Mouse (Mus musculus) liver, embryonic 12.5 days (tissue): ENCODE results near the gene Gpank1. TPM values are rescaled to one million over a fixed set of nuclear protein-coding genes. Genes with fewer than 3 reads are reported as not detected.

Source experiments
- ATAC-seq: fragments of 200-750 bp; cut with Nextera tagmentation; 2 replicates; pipeline ENCODE4 v1.8.0; 2017; ENCODE audit warnings: moderate number of reproducible peaks, mild to moderate bottlenecking, moderate library complexity
- H3K27ac ChIP-seq: fragments of 300-500 bp; sonication (generic); 2 replicates; pipeline ENCODE4 v1.5.1; 2016; ENCODE audit warnings: mild to moderate bottlenecking
- H3K27me3 ChIP-seq: fragments of 300-500 bp; sonication (generic); replicated peaks from 2 replicates; pipeline ENCODE4 v1.6.1; 2016; ENCODE audit warnings: mild to moderate bottlenecking, moderate library complexity
- H3K36me3 ChIP-seq: fragments of 300-500 bp; sonication (generic); 2 replicates; pipeline ENCODE4 v1.6.1; 2016; ENCODE audit warnings: mild to moderate bottlenecking, moderate library complexity
- H3K4me1 ChIP-seq: fragments of 300-500 bp; sonication (generic); 2 replicates; pipeline ENCODE4 v1.6.1; 2016
- H3K4me2 ChIP-seq: fragments of 300-500 bp; sonication (generic); 2 replicates; pipeline ENCODE4 v1.6.1; 2016; ENCODE audit warnings: mild to moderate bottlenecking, moderate library complexity
- H3K4me3 ChIP-seq: fragments of 300-500 bp; sonication (generic); 2 replicates; pipeline ENCODE4 v1.5.1; 2016; ENCODE audit warnings: mild to moderate bottlenecking, moderate library complexity
- H3K9ac ChIP-seq: fragments of 300-500 bp; sonication (generic); 2 replicates; pipeline ENCODE4 v1.6.1; 2016; ENCODE audit warnings: mild to moderate bottlenecking, moderate library complexity
- H3K9me3 ChIP-seq: fragments of 300-500 bp; sonication (generic); replicated peaks from 2 replicates; pipeline ENCODE4 v1.6.1; 2016; ENCODE audit warnings: mild to moderate bottlenecking, moderate library complexity
- WGBS: fragments of 180-500 bp; shearing (Covaris S2); methylation state at CpG from one replicate; pipeline ENCODE4 v1.1.7; 2016; ENCODE audit not compliant: insufficient replicate concordance; 5-methylcytosine and 5-hydroxymethylcytosine counted together
- polyA plus RNA-seq: library from polyadenylated mRNA; unstranded; fragments of >200 nt; fragmentation: Nextera tagmentation; extraction: Ambion mirVana; gene quantifications from 2 replicates; pipeline ENCODE4 v1.2.1, GENCODE M21; 2016

Gene Gpank1
- polyA plus RNA-seq, 1 experiment from 2014 or later: 19.6 TPM

DNA sequence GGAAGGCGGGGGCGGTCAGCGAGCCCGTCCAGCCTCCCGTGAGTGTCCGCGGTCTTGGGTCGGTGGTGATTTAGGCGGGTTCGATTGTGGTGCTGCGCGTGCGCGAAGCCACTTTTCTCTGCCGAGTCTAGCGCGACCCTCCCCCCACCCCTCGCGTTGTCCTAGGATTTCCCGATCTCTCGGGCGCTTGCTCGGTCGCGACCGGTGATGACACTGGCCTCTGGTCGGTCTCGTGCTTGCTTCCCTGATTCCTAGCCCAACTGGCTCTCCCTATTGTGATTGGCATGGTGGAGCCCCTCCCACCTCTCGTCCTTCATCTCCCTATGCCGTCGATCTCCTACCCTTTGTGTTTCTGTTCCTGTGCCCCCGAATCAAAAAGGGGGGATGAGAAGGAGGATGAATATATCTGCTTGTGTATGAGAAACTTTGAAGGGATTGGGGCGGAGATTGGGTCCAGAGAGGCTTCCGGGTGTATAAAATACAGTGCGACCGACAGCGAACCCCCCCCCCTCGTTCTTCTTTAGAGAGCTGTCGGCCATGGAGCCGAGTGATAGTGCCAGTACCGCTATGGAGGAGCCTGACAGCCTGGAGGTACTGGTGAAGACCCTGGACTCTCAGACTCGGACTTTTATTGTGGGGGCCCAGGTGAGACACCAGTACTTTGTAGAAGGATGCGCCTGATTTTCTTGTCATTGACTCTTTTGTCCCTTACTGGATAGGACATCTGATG, 14.5 kb downstream of the Gpank1 start:
- Histone ChIP-seq H3K27ac (peak overlapping the region; percentile 90), H3K4me1 (peaks cover 27% of the 10 kb centered on the region), H3K4me2 (peak overlapping the region; percentile 77), H3K9ac (peak overlapping the region; percentile 81), H3K27me3 (no peaks in the 10 kb centered on the region), H3K36me3 (peaks cover 38% of the 10 kb centered on the region), H3K4me3 (peak overlapping the region; percentile 86), H3K9me3 (no peaks in the 10 kb centered on the region)
- ATAC-seq: peak; percentile 52
- 1% methylated on average over 40 of the region's 43 CpGs for WGBS

GRCm38 (mm10) chr17:35139269-35139668, 18.0 kb downstream of the Gpank1 start:
- no peaks in the 10 kb centered on the region for H3K9me3 ChIP-seq

GRCm38 (mm10) chr17:35140490-35140996, 19.3 kb downstream of the Gpank1 start:
- ATAC-seq: no peak
- no peaks in the 10 kb centered on the region for H3K27me3 ChIP-seq
- H3K36me3 ChIP-seq: peaks cover 82% of the 10 kb centered on the region
- WGBS: 79% methylated on average over 16 of the region's 16 CpGs
- H3K27ac ChIP-seq: no peak overlapping the region
- H3K4me2 ChIP-seq: no peak overlapping the region
- peaks cover 17% of the 10 kb centered on the region for H3K4me1 ChIP-seq
- H3K4me3 ChIP-seq: no peak overlapping the region
- H3K9me3 ChIP-seq: no peaks in the 10 kb centered on the region
- no peak overlapping the region for H3K9ac ChIP-seq

More at GRCm38 (mm10) chr17:35139269-35139668, 18.0 kb downstream of the Gpank1 start:
- no peak overlapping the region for H3K27ac ChIP-seq
- H3K27me3 ChIP-seq: no peaks in the 10 kb centered on the region
- no peak for ATAC-seq
- H3K4me1 ChIP-seq: peaks cover 20% of the 10 kb centered on the region
- H3K36me3 ChIP-seq: peaks cover 69% of the 10 kb centered on the region
- 87% methylated on average over 3 of the region's 3 CpGs for WGBS
- H3K9ac ChIP-seq: no peak overlapping the region
- no peak overlapping the region for H3K4me2 ChIP-seq
- H3K4me3 ChIP-seq: no peak overlapping the region

- Histone ChIP-seq H3K4me1 (peaks cover 7% of the 10 kb centered on the region), H3K4me2 (no peak overlapping the region), H3K4me3 (no peak overlapping the region), H3K9ac (no peak overlapping the region), H3K36me3 (peaks cover 96% of the 10 kb centered on the region), H3K27me3 (no peaks in the 10 kb centered on the region), H3K27ac (no peak overlapping the region), H3K9me3 (no peaks in the 10 kb centered on the region)
- WGBS: 86% methylated on average over 6 of the region's 6 CpGs
- no peak for ATAC-seq
These were observed 20.7 kb downstream of the Gpank1 start for GRCm38 (mm10) chr17:35141971-35142370.

GRCm38 (mm10) chr17:35146139-35146538, 24.9 kb downstream of the Gpank1 start:
- no peak for ATAC-seq
- H3K36me3 ChIP-seq: peaks cover 99% of the 10 kb centered on the region
- H3K9ac ChIP-seq: no peak overlapping the region
- H3K4me3 ChIP-seq: no peak overlapping the region
- H3K27ac ChIP-seq: peak overlapping the region; percentile 1; the same call in 1 of the 2 replicates
- H3K9me3 ChIP-seq: no peaks in the 10 kb centered on the region
- no peak overlapping the region for H3K4me2 ChIP-seq
- WGBS: 87% methylated on average over 5 of the region's 5 CpGs
- peaks cover 4% of the 10 kb centered on the region; the same call in 1 of the 2 replicates for H3K4me1 ChIP-seq
- H3K27me3 ChIP-seq: no peaks in the 10 kb centered on the region

- Histone ChIP-seq H3K4me1 (peaks cover 9% of the 10 kb centered on the region; the same call in 1 of the 2 replicates), H3K27me3 (no peaks in the 10 kb centered on the region), H3K9ac (no peak overlapping the region), H3K4me2 (no peak overlapping the region), H3K4me3 (no peak overlapping the region), H3K27ac (0 out of 2 replicates have a peak overlapping the region, but pooled peaks have one; percentile 13), H3K9me3 (no peaks in the 10 kb centered on the region), H3K36me3 (peaks cover 99% of the 10 kb centered on the region)
- WGBS: 65% methylated on average over 3 of the region's 3 CpGs
- no peak for ATAC-seq
These were observed 26.1 kb downstream of the Gpank1 start for GRCm38 (mm10) chr17:35147348-35147747.

GRCm38 (mm10) chr17:35147922-35148639, 26.8 kb downstream of the Gpank1 start:
- peaks cover 99% of the 10 kb centered on the region for H3K36me3 ChIP-seq
- no peaks in the 10 kb centered on the region for H3K9me3 ChIP-seq
- peaks cover 9% of the 10 kb centered on the region; the same call in 1 of the 2 replicates for H3K4me1 ChIP-seq
- WGBS: 63% methylated on average over 5 of the region's 5 CpGs
- H3K27ac ChIP-seq: 0 out of 2 replicates have a peak overlapping the region, but pooled peaks have one; percentile 7
- H3K4me3 ChIP-seq: no peak overlapping the region
- no peak overlapping the region for H3K9ac ChIP-seq
- H3K27me3 ChIP-seq: no peaks in the 10 kb centered on the region
- no peak for ATAC-seq
- H3K4me2 ChIP-seq: no peak overlapping the region

- Histone ChIP-seq H3K27ac (no peak overlapping the region), H3K9ac (no peak overlapping the region), H3K4me1 (peaks cover 9% of the 10 kb centered on the region; the same call in 1 of the 2 replicates), H3K4me3 (no peak overlapping the region), H3K36me3 (peaks cover 99% of the 10 kb centered on the region), H3K4me2 (no peak overlapping the region), H3K27me3 (no peaks in the 10 kb centered on the region), H3K9me3 (no peaks in the 10 kb centered on the region)
- WGBS: 90% methylated on average over 4 of the region's 4 CpGs
- ATAC-seq: no peak
These were observed 30.9 kb downstream of the Gpank1 start for GRCm38 (mm10) chr17:35152121-35152520.

DNA sequence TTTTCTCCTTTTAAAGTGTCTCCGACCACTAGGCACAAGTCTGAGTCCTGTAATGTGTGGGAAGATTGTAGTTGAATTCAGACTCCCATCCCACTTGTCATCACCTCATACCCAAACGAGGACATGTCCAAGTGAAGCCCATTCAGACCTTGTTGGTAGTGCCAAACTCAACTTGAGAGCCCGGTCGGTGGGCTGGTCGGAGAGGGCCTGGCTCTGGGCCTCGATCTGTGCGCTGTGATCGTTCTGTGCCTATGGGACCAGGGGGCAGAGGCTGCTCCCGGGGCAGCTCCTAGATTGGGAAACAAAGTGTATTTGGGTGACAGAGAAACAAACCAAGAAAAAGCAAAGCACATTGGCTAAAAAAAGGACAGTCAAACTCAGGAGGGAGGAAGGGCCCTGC, 31.8 kb downstream of the Gpank1 start:
- Histone ChIP-seq H3K27ac (no peak overlapping the region), H3K9me3 (no peaks in the 10 kb centered on the region), H3K9ac (no peak overlapping the region), H3K4me1 (peaks cover 9% of the 10 kb centered on the region; the same call in 1 of the 2 replicates), H3K36me3 (peaks cover 99% of the 10 kb centered on the region), H3K4me2 (no peak overlapping the region), H3K27me3 (no peaks in the 10 kb centered on the region), H3K4me3 (no peak overlapping the region)
- ATAC-seq: no peak
- WGBS: 93% methylated on average over 9 of the region's 9 CpGs

GRCm38 (mm10) chr17:35153931-35154330, 32.7 kb downstream of the Gpank1 start:
- Histone ChIP-seq H3K9ac (no peak overlapping the region), H3K27me3 (no peaks in the 10 kb centered on the region), H3K4me2 (no peak overlapping the region), H3K9me3 (no peaks in the 10 kb centered on the region), H3K36me3 (peaks cover 99% of the 10 kb centered on the region), H3K4me1 (peaks cover 9% of the 10 kb centered on the region; the same call in 1 of the 2 replicates), H3K27ac (no peak overlapping the region), H3K4me3 (no peak overlapping the region)
- no peak for ATAC-seq
- 86% methylated on average over 4 of the region's 4 CpGs for WGBS

DNA sequence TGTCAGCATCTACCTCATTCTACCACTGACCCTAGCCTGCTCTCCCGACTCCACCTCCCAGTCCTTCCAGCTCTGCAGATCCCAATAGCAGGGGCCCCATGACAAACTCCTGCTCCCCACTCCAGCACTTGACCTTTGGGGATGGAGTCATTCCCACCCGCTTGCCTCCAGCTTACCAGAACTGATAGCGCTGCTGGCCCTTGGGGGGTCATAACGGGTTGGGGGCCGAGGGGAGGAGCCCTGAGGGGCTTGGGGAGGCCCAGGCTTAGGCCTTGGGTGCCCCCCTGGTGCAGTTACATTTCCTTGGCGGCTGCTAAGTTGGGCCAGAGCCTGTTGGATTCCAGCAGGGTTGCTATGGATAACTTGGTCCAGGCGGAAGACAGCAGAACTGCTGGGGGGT, 33.4 kb downstream of the Gpank1 start:
- 90% methylated on average over 7 of the region's 7 CpGs for WGBS
- H3K36me3 ChIP-seq: peaks cover 99% of the 10 kb centered on the region
- no peak overlapping the region for H3K9ac ChIP-seq
- no peaks in the 10 kb centered on the region for H3K9me3 ChIP-seq
- H3K27me3 ChIP-seq: no peaks in the 10 kb centered on the region
- no peak for ATAC-seq
- peaks cover 5% of the 10 kb centered on the region; the same call in 1 of the 2 replicates for H3K4me1 ChIP-seq
- H3K4me2 ChIP-seq: no peak overlapping the region
- no peak overlapping the region for H3K27ac ChIP-seq
- H3K4me3 ChIP-seq: no peak overlapping the region

- H3K9me3 ChIP-seq: no peaks in the 10 kb centered on the region
- no peak overlapping the region for H3K9ac ChIP-seq
- H3K27ac ChIP-seq: no peak overlapping the region
- H3K4me2 ChIP-seq: no peak overlapping the region
- no peaks in the 10 kb centered on the region for H3K27me3 ChIP-seq
- H3K4me3 ChIP-seq: no peak overlapping the region
- no peak for ATAC-seq
- peaks cover 99% of the 10 kb centered on the region for H3K36me3 ChIP-seq
- peaks cover 5% of the 10 kb centered on the region; the same call in 1 of the 2 replicates for H3K4me1 ChIP-seq
- 94% methylated on average over 12 of the region's 12 CpGs for WGBS
These were observed 34.2 kb downstream of the Gpank1 start for GRCm38 (mm10) chr17:35155451-35155850.
